Mouse (Mus musculus): ENCODE measurements around the gene Dynlt1b. TPM values are rescaled to one million over a fixed set of nuclear protein-coding genes. Genes with fewer than 3 reads are reported as not detected.
A peak's percentile ranks its signal among the peaks of the same experiment; 100 is the strongest.
"Not testable (repeated sequence)": the region's sequence is repeated elsewhere in the genome, so short reads cannot be mapped to it uniquely, and the experiment has no call there.

Gene Dynlt1b
- polyA plus RNA-seq, 1 experiment from 2014 or later = 627 TPM

DNA sequence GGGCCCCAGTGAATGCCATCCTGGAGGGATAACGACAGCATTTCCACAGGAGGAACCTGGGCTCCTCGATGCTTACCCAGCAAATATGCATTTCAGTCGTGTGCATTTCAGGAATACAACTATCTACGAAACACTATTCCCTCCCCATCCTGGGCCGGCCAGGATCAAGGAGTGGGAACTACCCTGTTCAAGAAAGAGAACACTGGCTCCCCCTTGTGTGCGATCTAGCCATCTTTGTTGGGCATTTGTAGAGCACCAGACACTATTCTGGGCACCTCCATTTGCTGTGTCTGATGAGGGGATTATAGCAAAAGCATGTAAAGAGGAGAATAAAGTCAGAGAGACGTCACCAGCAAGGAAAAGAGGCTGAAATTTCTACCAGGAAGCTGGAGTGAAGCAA is 12.8 kb upstream of the Dynlt1b start:
- not testable (repeated sequence) for H3K9me3 ChIP-seq (ENCODE audit: control insufficient read depth, low read depth, low read length); H3K4me3 ChIP-seq (ENCODE audit: low read depth, low read length); H3K4me1 ChIP-seq (ENCODE audit: control insufficient read depth, insufficient read depth, low read length); H3K4me2 ChIP-seq (replicated peaks; ENCODE audit: low read depth, low read length); ATAC-seq (ENCODE audit: insufficient number of reproducible peaks, insufficient read depth, low FRiP score, low read depth); H3K36me3 ChIP-seq (ENCODE audit: control insufficient read depth, insufficient read depth, low read length); H3K27me3 ChIP-seq (ENCODE audit: control insufficient read depth, insufficient read depth, low read length); H3K9ac ChIP-seq (replicated peaks; ENCODE audit: low read depth, low read length); H3K27ac ChIP-seq (ENCODE audit: low read length)
- 36% methylated on average over 4 of the region's 7 CpGs for WGBS

DNA sequence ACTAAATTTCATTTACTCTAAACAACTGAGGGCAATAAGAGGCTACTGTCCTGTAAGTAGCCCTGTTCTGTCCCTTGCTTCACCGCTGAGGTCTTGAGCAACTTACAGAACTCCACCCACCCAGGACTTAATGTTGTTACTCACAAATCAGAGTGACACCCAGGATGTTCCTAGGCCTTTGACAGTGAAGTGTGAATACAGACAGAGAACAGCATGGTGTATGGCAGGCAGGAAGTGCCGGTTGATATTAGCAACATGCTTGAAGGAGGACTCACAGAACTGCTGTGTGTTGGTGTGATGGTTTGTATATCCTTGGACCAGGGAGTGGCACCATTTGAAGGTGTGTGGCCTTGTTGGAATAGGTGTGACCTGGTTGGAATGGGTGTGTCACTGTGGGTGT is 9.4 kb upstream of the Dynlt1b start:
- not testable (repeated sequence) for H3K36me3 ChIP-seq (ENCODE audit: control insufficient read depth, insufficient read depth, low read length); H3K4me2 ChIP-seq (replicated peaks; ENCODE audit: low read depth, low read length); H3K27ac ChIP-seq (ENCODE audit: low read length); H3K27me3 ChIP-seq (ENCODE audit: control insufficient read depth, insufficient read depth, low read length); H3K9ac ChIP-seq (replicated peaks; ENCODE audit: low read depth, low read length); H3K9me3 ChIP-seq (ENCODE audit: control insufficient read depth, low read depth, low read length); ATAC-seq (ENCODE audit: insufficient number of reproducible peaks, insufficient read depth, low FRiP score, low read depth); H3K4me1 ChIP-seq (ENCODE audit: control insufficient read depth, insufficient read depth, low read length); H3K4me3 ChIP-seq (ENCODE audit: low read depth, low read length)
- WGBS = 82% methylated on average over 1 of the region's 2 CpGs

DNA sequence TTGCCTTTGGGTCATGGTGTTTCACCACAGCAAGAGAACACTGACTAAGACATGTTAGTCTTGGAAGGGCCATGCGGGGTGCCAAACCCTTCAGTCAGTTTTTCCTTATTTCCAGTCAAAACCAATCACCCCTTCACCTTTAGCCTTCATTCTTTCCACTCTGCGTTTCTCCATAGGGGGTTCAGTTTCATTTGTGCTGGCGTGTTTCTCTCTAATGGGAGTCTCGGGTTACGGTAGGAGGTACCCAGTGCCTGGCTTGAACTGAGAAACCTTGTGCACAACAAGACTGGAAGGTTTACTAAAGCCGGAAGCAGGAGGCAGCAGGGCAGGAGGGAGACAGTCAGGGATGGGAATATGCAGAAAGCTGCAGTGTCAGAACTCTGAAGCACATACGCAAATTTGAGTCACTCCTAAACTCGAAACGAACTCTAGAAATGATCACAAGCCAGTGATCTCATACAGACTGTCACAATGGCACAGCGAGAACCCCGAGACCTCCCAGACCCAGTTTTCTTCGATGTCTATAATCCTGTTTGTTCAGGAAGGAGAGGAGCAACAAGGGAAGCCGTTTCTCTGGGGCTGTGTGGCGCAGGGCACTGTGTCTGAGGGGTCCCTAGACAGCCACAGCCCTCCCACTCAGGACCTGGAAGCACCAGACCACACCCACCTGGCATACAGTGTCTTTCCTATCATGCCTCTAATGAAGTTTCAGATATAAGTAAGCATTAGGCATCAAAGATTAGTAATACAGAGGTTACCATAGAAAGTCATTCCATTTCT is 8.2 kb upstream of the Dynlt1b start:
- not testable (repeated sequence) for H3K9ac ChIP-seq (replicated peaks; ENCODE audit: low read depth, low read length); ATAC-seq (ENCODE audit: insufficient number of reproducible peaks, insufficient read depth, low FRiP score, low read depth)
- 59% methylated on average over 10 of the region's 14 CpGs for WGBS

DNA sequence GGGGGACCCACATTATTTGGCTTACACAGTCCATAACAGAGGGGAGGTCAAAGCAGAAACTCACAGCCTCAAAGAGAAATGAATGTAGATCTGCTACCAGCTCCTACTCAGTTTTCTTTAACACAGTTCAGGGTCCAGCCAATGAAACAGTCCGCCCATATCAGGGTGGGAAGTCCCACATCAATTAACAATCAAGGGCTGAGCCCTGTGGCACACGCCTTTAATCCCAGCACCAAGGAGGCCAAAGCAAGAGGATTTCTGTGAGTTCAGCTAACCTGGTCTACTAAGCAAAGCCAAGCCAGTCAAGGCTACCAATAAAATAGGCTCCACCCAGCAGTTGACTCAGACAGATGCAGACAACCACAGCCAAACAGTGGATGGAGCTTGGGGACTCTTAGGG is 7.5 kb upstream of the Dynlt1b start:
- ATAC-seq (ENCODE audit: insufficient number of reproducible peaks, insufficient read depth, low FRiP score, low read depth) = peak; percentile 64

More for the DNA sequence above, 8.2 kb upstream of the Dynlt1b start:
- H3K4me3 ChIP-seq (ENCODE audit: low read depth, low read length); H3K4me1 ChIP-seq (ENCODE audit: control insufficient read depth, insufficient read depth, low read length); H3K9me3 ChIP-seq (ENCODE audit: control insufficient read depth, low read depth, low read length); H3K4me2 ChIP-seq (replicated peaks; ENCODE audit: low read depth, low read length); H3K36me3 ChIP-seq (ENCODE audit: control insufficient read depth, insufficient read depth, low read length); H3K27ac ChIP-seq (ENCODE audit: low read length); H3K27me3 ChIP-seq (ENCODE audit: control insufficient read depth, insufficient read depth, low read length): not testable (repeated sequence)

DNA sequence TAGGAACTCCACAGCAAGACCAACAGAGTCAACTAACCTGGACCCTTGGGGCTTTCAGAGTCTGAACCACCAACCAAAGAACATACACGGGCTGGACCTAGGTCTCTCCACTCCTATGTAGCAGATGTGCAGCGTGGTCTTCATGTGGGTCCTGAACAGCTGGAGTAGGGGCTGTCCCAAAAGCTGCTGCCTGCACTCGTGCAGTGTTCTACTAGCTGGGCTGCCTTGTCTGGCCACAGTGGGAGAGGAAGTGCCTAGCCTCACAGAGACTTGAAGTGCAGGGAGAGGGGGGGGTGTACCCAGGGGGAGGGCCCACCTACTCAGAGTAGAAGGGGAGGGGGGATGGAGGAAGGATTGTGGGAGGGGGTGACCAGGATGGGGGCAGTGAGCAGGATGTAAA is 7.1 kb upstream of the Dynlt1b start:
- H3K4me1 ChIP-seq (ENCODE audit: control insufficient read depth, insufficient read depth, low read length); H3K27me3 ChIP-seq (ENCODE audit: control insufficient read depth, insufficient read depth, low read length); H3K27ac ChIP-seq (ENCODE audit: low read length); H3K4me2 ChIP-seq (replicated peaks; ENCODE audit: low read depth, low read length); H3K36me3 ChIP-seq (ENCODE audit: control insufficient read depth, insufficient read depth, low read length); H3K9ac ChIP-seq (replicated peaks; ENCODE audit: low read depth, low read length); H3K9me3 ChIP-seq (ENCODE audit: control insufficient read depth, low read depth, low read length); ATAC-seq (ENCODE audit: insufficient number of reproducible peaks, insufficient read depth, low FRiP score, low read depth); H3K4me3 ChIP-seq (ENCODE audit: low read depth, low read length): not testable (repeated sequence)
- WGBS = 56% methylated on average over 3 of the region's 3 CpGs

More for the DNA sequence above, 7.5 kb upstream of the Dynlt1b start:
- not testable (repeated sequence) for H3K27me3 ChIP-seq (ENCODE audit: control insufficient read depth, insufficient read depth, low read length); H3K36me3 ChIP-seq (ENCODE audit: control insufficient read depth, insufficient read depth, low read length); H3K4me3 ChIP-seq (ENCODE audit: low read depth, low read length); H3K4me1 ChIP-seq (ENCODE audit: control insufficient read depth, insufficient read depth, low read length); H3K9ac ChIP-seq (replicated peaks; ENCODE audit: low read depth, low read length); H3K4me2 ChIP-seq (replicated peaks; ENCODE audit: low read depth, low read length); H3K9me3 ChIP-seq (ENCODE audit: control insufficient read depth, low read depth, low read length); H3K27ac ChIP-seq (ENCODE audit: low read length)
- WGBS = 62% methylated on average over 2 of the region's 2 CpGs

DNA sequence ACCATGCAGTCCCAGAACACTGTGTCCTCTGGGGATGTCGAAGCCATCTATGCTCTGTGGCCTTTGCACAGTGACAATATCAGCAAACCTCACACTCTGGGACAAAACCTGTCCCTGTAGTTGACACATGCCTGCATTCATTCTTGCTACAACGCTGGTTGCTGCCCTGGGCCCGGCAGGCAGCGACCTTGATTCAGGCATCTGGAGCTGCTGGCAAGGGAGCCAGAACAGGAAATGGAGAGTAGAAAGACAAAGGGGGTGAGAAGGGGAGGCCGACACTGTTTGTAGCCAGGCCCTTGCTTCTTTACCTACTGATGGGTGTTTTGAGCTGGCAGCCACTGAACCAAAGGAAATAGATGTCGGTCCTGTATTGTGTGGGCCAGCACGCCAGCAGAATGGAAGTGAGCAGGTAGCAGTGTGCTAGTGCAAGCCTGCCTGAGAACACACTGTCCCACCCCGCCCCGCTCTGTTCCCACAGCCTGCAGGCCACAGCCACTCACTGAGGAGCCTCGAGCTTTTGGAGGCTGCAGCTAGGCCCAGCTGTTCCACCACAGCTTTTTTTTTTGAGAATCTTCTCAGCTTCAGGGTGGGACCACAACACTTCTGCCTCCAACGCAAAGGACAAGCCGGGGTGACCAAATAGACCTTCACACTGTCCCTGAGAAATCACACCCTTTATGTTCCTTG is 5.5 kb upstream of the Dynlt1b start:
- not testable (repeated sequence) for H3K9ac ChIP-seq (replicated peaks; ENCODE audit: low read depth, low read length)

DNA sequence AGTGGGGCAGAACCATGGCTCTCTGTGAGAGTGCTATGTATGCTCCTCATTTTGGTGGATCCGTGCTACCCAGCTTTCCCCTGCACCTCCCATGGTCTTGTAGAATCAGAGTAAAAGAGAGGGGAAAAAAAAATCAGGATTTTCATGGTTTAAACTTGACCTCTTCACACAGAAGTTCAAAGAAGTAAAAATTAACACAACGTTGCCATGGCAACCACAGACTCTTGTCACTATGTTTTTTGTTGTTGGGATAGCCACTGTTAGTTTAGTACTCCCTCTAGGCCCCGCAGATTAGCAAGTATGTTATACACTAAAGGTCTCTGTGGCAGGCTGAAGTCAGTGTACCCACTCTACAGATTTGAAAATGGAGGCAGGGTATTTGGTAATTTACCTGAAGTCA is 4.6 kb upstream of the Dynlt1b start:
- H3K27me3 ChIP-seq (ENCODE audit: control insufficient read depth, insufficient read depth, low read length); H3K9ac ChIP-seq (replicated peaks; ENCODE audit: low read depth, low read length); H3K4me1 ChIP-seq (ENCODE audit: control insufficient read depth, insufficient read depth, low read length); H3K4me3 ChIP-seq (ENCODE audit: low read depth, low read length); ATAC-seq (ENCODE audit: insufficient number of reproducible peaks, insufficient read depth, low FRiP score, low read depth); H3K27ac ChIP-seq (ENCODE audit: low read length); H3K36me3 ChIP-seq (ENCODE audit: control insufficient read depth, insufficient read depth, low read length); H3K9me3 ChIP-seq (ENCODE audit: control insufficient read depth, low read depth, low read length); H3K4me2 ChIP-seq (replicated peaks; ENCODE audit: low read depth, low read length): not testable (repeated sequence)
- WGBS = 68% methylated on average over 2 of the region's 3 CpGs

More for the DNA sequence above, 5.5 kb upstream of the Dynlt1b start:
- H3K4me1 ChIP-seq (ENCODE audit: control insufficient read depth, insufficient read depth, low read length); H3K4me2 ChIP-seq (replicated peaks; ENCODE audit: low read depth, low read length); H3K27me3 ChIP-seq (ENCODE audit: control insufficient read depth, insufficient read depth, low read length); H3K36me3 ChIP-seq (ENCODE audit: control insufficient read depth, insufficient read depth, low read length); H3K9me3 ChIP-seq (ENCODE audit: control insufficient read depth, low read depth, low read length); H3K27ac ChIP-seq (ENCODE audit: low read length); H3K4me3 ChIP-seq (ENCODE audit: low read depth, low read length): not testable (repeated sequence)
- ATAC-seq (ENCODE audit: insufficient number of reproducible peaks, insufficient read depth, low FRiP score, low read depth) = peak; percentile 66
- 29% methylated on average over 10 of the region's 12 CpGs for WGBS

DNA sequence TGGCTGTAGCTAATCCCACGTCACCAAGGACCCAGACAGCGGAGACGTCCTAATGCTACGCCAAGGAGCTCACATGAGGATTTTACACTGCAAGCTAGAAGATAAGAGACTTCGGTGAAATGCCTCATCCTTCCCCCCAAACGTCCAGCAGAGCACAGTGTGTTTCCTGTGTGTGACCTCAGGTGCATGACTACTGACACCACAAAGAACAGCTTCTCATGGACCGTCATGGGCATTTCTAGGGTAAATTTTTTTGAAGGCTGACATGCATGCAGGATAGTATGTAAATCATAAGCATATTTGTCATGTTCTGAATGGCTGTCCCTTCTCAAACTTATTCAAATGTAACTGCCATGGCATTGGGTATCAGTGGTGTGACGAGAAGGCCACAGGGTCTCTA is 3.0 kb upstream of the Dynlt1b start:
- not testable (repeated sequence) for H3K4me1 ChIP-seq (ENCODE audit: control insufficient read depth, insufficient read depth, low read length); H3K4me3 ChIP-seq (ENCODE audit: low read depth, low read length); ATAC-seq (ENCODE audit: insufficient number of reproducible peaks, insufficient read depth, low FRiP score, low read depth); H3K4me2 ChIP-seq (replicated peaks; ENCODE audit: low read depth, low read length); H3K9me3 ChIP-seq (ENCODE audit: control insufficient read depth, low read depth, low read length); H3K27ac ChIP-seq (ENCODE audit: low read length); H3K27me3 ChIP-seq (ENCODE audit: control insufficient read depth, insufficient read depth, low read length); H3K36me3 ChIP-seq (ENCODE audit: control insufficient read depth, insufficient read depth, low read length); H3K9ac ChIP-seq (replicated peaks; ENCODE audit: low read depth, low read length)
- 77% methylated on average over 4 of the region's 8 CpGs for WGBS
